Mouse (Mus musculus): ENCODE measurements around the gene Sars2. TPM values are rescaled to one million over a fixed set of nuclear protein-coding genes. Genes with fewer than 3 reads are reported as not detected.

The Sars2 gene
- polyA plus RNA-seq, 1 experiment = 21.5 TPM

GRCm38 (mm10) chr7:28802846-28803588, 61.2 kb downstream of the Sars2 start:
- no peak for DNase-seq
- H3K27ac ChIP-seq (ENCODE audit: insufficient read depth, low read length) = no peak overlapping the region
- no peak for TF ChIP-seq POLR2A (IDR thresholded peaks at IDR 0.05; ENCODE audit: borderline replicate concordance, insufficient read depth, low read length)
- TF ChIP-seq CTCF (IDR thresholded peaks at IDR 0.05; ENCODE audit: borderline replicate concordance, insufficient read depth, low read depth, low read length) = no peak
- WGBS = 45% methylated on average over 10 of the region's 10 CpGs
- H3K4me3 ChIP-seq (replicated peaks; ENCODE audit: insufficient read depth, low read depth, low read length) = no peak overlapping the region
- no peaks in the 10 kb centered on the region; the same call in 1 of the 2 replicates for H3K4me1 ChIP-seq (ENCODE audit: control insufficient read depth, insufficient read depth, low read length)
- H3K27me3 ChIP-seq (ENCODE audit: control insufficient read depth, insufficient read depth, low read length) = no peaks in the 10 kb centered on the region

Other genes with a start within 250 kb of the Sars2 start
- gene Ifnl2, start 231.5 kb upstream of the Sars2 start, polyA plus RNA-seq (2012; rRNA removed) = not detected in 2 replicates
- gene Ifnl3, start 219.2 kb upstream of the Sars2 start, polyA plus RNA-seq (2012; rRNA removed) = not detected in 2 replicates
- gene Sycn, start 201.1 kb upstream of the Sars2 start, polyA plus RNA-seq (2012; rRNA removed) = not detected in 2 replicates
- 0.43 and 0.67 TPM in 2 replicates for gene Nccrp1, start 194.7 kb upstream of the Sars2 start, polyA plus RNA-seq (2012; rRNA removed)
- 54.1 and 54.9 TPM in 2 replicates for gene Samd4b, start 143.8 kb upstream of the Sars2 start, polyA plus RNA-seq (2012; rRNA removed)
- gene Pak4, start 143.8 kb upstream of the Sars2 start, polyA plus RNA-seq (2012; rRNA removed) = 8.3 and 8.5 TPM in 2 replicates
- gene Acp7, start 110.7 kb upstream of the Sars2 start, polyA plus RNA-seq (2012; rRNA removed) = 0.90 and 1.4 TPM in 2 replicates
- 66.4 and 68.8 TPM in 2 replicates for gene Fbxo27, start 49.1 kb upstream of the Sars2 start, polyA plus RNA-seq (2012; rRNA removed)
- gene Fbxo17, start 25.2 kb upstream of the Sars2 start, polyA plus RNA-seq (2012; rRNA removed) = 6.7 TPM in 2 replicates
- 101 and 113 TPM in 2 replicates for gene Mrps12, start 172 bp upstream of the Sars2 start, polyA plus RNA-seq (2012; rRNA removed)
- 1.6 and 3.1 TPM in 2 replicates for gene Ccer2, start 14.2 kb downstream of the Sars2 start, polyA plus RNA-seq (2012; rRNA removed)
- 282 and 298 TPM in 2 replicates for gene Sirt2, start 24.7 kb downstream of the Sars2 start, polyA plus RNA-seq (2012; rRNA removed)
- 39.6 and 40.0 TPM in 2 replicates for gene Nfkbib, start 25.5 kb downstream of the Sars2 start, polyA plus RNA-seq (2012; rRNA removed)
- 3.0 and 3.1 TPM in 2 replicates for gene Rinl, start 47.0 kb downstream of the Sars2 start, polyA plus RNA-seq (2012; rRNA removed)
- gene Hnrnpl, start 66.5 kb downstream of the Sars2 start, polyA plus RNA-seq (2012; rRNA removed) = 366 and 379 TPM in 2 replicates
- 106 and 115 TPM in 2 replicates for gene Ech1, start 83.2 kb downstream of the Sars2 start, polyA plus RNA-seq (2012; rRNA removed)
- 6.9 and 8.3 TPM in 2 replicates for gene Lgals4, start 91.9 kb downstream of the Sars2 start, polyA plus RNA-seq (2012; rRNA removed)
- 0.16 TPM in 1 of 2 replicates, not detected in the other for gene Lgals7, start 121.9 kb downstream of the Sars2 start, polyA plus RNA-seq (2012; rRNA removed)
- gene Capn12, start 139.4 kb downstream of the Sars2 start, polyA plus RNA-seq (2012; rRNA removed) = 0.41 and 0.46 TPM in 2 replicates
- gene Actn4, start 220.3 kb downstream of the Sars2 start, polyA plus RNA-seq (2012; rRNA removed) = 129 and 135 TPM in 2 replicates
- 322 and 331 TPM in 2 replicates for gene Eif3k, start 239.9 kb downstream of the Sars2 start, polyA plus RNA-seq (2012; rRNA removed)
- 1.2 and 1.3 TPM in 2 replicates for gene Map4k1, start 240.1 kb downstream of the Sars2 start, polyA plus RNA-seq (2012; rRNA removed)

Data from cerebellum, adult 2 months (tissue).